Mouse (Mus musculus): Measurements from ENCODE around the gene Eif1ad.

- TF ChIP-seq CTCF (IDR thresholded peaks at IDR 0.05; ENCODE audit: extremely low read depth, insufficient read depth, insufficient read length, insufficient replicate concordance) (no peak), POLR2A (IDR thresholded peaks at IDR 0.05; ENCODE audit: low read depth, low read length) (no peak)
Observed at GRCm38 (mm10) chr19:5334741-5335140, 31.8 kb upstream of the Eif1ad start.
